Mouse (Mus musculus): ENCODE results near the gene Gm12790. TPM values are rescaled to one million over a fixed set of nuclear protein-coding genes. Genes with fewer than 3 reads are reported as not detected.

Gm12790 gene
- total RNA-seq (2023) = not detected

DNA sequence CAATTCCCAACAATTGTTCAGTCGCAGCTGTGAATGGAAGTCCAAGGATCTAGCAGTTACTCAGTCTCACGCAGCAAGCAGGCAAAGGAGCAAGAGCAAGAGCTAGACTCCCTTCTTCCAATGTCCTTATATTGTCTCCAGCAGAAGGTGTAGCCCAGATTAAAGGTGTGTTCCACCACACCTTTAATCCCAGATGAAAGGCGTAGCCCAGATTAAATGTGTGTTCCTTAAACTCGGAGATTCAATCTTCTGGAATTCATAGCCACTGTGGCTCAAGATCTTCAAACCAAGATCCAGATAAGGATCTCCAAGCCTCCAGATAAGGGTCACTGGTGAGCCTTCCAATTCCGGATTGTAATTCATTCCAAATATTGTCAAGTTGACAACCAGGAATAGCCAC lies at the start of gene Gm12790:
Gm12790 (minus strand) TSS at position 101 of the 400 bp plus-strand sequence.

DNA sequence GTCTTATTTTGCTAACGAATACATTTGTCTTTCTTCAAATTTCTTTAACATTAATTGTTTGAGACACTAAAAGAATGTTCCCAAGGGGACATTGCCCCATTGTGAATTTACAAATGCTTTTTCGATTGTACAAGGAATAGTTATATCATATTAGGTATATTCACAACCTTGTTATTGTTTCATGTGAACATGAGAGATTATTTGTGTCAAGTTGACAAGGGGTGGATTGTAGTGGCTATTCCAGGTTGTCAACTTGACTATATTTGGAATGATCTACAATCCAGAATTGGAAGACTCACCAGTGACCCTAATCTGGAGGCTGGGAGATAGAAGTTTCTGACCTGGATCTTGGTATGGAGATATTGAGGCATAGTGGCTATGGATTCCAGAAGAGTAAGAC lies 5.5 kb upstream of the Gm12790 start, which contains the start of gene Gm12789:
Gm12789 (plus strand) TSS at position 301 of the 400 bp plus-strand sequence.

DNA sequence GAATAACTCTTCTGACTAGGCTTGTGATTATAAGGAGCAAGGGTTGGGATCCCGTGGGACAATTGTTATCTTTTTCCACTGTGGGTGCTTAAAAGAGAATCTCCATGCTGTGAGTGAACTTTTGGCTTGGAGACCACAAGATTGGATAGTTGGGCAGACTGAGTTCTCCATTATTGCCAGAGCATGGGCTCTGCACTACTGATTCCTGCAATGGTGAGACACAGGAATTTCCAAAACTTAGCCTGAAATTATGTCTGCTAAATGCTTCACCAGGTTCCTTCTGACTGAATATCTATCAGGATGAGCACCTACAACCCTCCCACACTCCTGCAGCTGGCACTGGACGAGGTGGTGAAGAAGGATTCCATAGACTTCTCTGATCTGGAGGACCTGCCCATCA lies 40.7 kb downstream of the Gm12790 start, which contains the start of gene Gm12794:
Gm12794 (plus strand) TSS at position 301 of the 400 bp plus-strand sequence.

Other genes with a start within 250 kb of the Gm12790 start
- gene B020004J07Rik, start 137.0 kb downstream of the Gm12790 start, total RNA-seq (2023) = not detected
- not detected for gene C130073F10Rik, start 87.3 kb downstream of the Gm12790 start, total RNA-seq (2023)
- gene Gm12800, start 71.9 kb downstream of the Gm12790 start, total RNA-seq (2023) = not detected
- not detected for gene Gm12794, start 40.6 kb downstream of the Gm12790 start, total RNA-seq (2023)
- not detected for gene Gm12789, start 5.6 kb upstream of the Gm12790 start, total RNA-seq (2023)
- 195 TPM for gene Pde4b, start 106.5 kb upstream of the Gm12790 start, total RNA-seq (2023)